Comparison of ENCODE assay signal across 9 mouse cellular contexts in genomic region chr11:120423569-120424295, GRCm38 (mm10). TPM values are rescaled to one million over a fixed set of nuclear protein-coding genes. Genes with fewer than 3 reads are reported as not detected.
DNase-seq lines count a peak whose midpoint lies in the region; ATAC-seq and TF ChIP-seq lines count a peak whose summit lies in the region.
"Had no signal": no experiment of that assay in that cellular context is flagged by ENCODE, and none has a peak within 500 bp of the region (broad histone marks: within the 10 kb centered on the region; RNA-seq: fewer than 3 reads in every experiment).

No protein-coding gene starts in this region.

- H3K27ac ChIP-seq in midbrain, embryonic 10.5 days (replicated peaks), result no peak overlapping the region
- H3K27ac ChIP-seq in midbrain, embryonic 15.5 days, result no peak overlapping the region
- H3K27ac ChIP-seq in forebrain, postnatal 0 days (ENCODE audit: low read depth, low read length), result no peak overlapping the region
- no peak overlapping the region for H3K27ac ChIP-seq in intestine, embryonic 15.5 days
- H3K27ac ChIP-seq in left cerebral cortex, adult 2 months, result no peak overlapping the region
- H3K27ac ChIP-seq: embryonic facial prominence, embryonic 15.5 days had no signal

- no peaks in the 10 kb centered on the region for H3K4me1 ChIP-seq in midbrain, embryonic 10.5 days
- no peaks in the 10 kb centered on the region for H3K4me1 ChIP-seq in midbrain, embryonic 15.5 days
- no peaks in the 10 kb centered on the region for H3K4me1 ChIP-seq in forebrain, postnatal 0 days (ENCODE audit: insufficient read depth)
- H3K4me1 ChIP-seq in intestine, embryonic 15.5 days (replicated peaks), result peaks cover 4% of the 10 kb centered on the region; the same call in 1 of the 2 replicates
- H3K4me1 ChIP-seq: embryonic facial prominence, embryonic 15.5 days had no signal

- H3K36me3 ChIP-seq in midbrain, embryonic 10.5 days, result peaks cover 91% of the 10 kb centered on the region
- peaks cover 37% of the 10 kb centered on the region for H3K36me3 ChIP-seq in midbrain, embryonic 15.5 days (replicated peaks)
- H3K36me3 ChIP-seq in forebrain, postnatal 0 days (ENCODE audit: insufficient read depth), result peaks cover 78% of the 10 kb centered on the region
- peaks cover 47% of the 10 kb centered on the region for H3K36me3 ChIP-seq in intestine, embryonic 15.5 days

- 77% methylated on average over 9 of the region's 9 CpGs for WGBS in midbrain, embryonic 10.5 days
- 72% methylated on average over 9 of the region's 9 CpGs for whole genome bisulfite sequencing in midbrain, embryonic 15.5 days
- 66% methylated on average over 9 of the region's 9 CpGs for WGBS in forebrain, postnatal 0 days
- 61% methylated on average over 9 of the region's 9 CpGs for WGBS in intestine, embryonic 15.5 days

- intact Hi-C loops in left cerebral cortex, adult 2 months (cut with DNase I), result no loop called here

- H3K4me2 ChIP-seq in midbrain, embryonic 15.5 days, result no peak overlapping the region
- no peak overlapping the region for H3K4me2 ChIP-seq in forebrain, postnatal 0 days (ENCODE audit: low read depth)
- no peak overlapping the region for H3K4me2 ChIP-seq in intestine, embryonic 15.5 days (replicated peaks)
- H3K4me2 ChIP-seq: embryonic facial prominence, embryonic 15.5 days had no signal

- TF ChIP-seq CTCF in forebrain, postnatal 0 days (IDR thresholded peaks at IDR 0.05; ENCODE audit: low read depth), result peak; percentile 75
- TF ChIP-seq CTCF in left cerebral cortex, adult 2 months (IDR thresholded peaks at IDR 0.05), result peak; percentile 82

- H3K4me3 ChIP-seq in midbrain, embryonic 10.5 days, result no peak overlapping the region
- no peak overlapping the region for H3K4me3 ChIP-seq in midbrain, embryonic 15.5 days
- no peak overlapping the region for H3K4me3 ChIP-seq in forebrain, postnatal 0 days (ENCODE audit: low read depth, low read length)
- H3K4me3 ChIP-seq in intestine, embryonic 15.5 days (replicated peaks), result no peak overlapping the region
- no peak overlapping the region for H3K4me3 ChIP-seq in left cerebral cortex, adult 2 months
- H3K4me3 ChIP-seq: embryonic facial prominence, embryonic 15.5 days had no signal

- ATAC-seq in midbrain, embryonic 15.5 days (replicated peaks), result no peak
- no peak for ATAC-seq in forebrain, postnatal 0 days
- ATAC-seq in intestine, embryonic 15.5 days, result 0 out of 2 replicates have a peak, but pooled peaks have one; percentile 53
- peak; percentile 44; the same call in 1 of the 2 replicates for ATAC-seq in neutrophil, adult 5-6 weeks (ENCODE audit: extremely low read depth, insufficient number of reproducible peaks, low FRiP score, poor library complexity, severe bottlenecking)

- H3K9ac ChIP-seq in midbrain, embryonic 15.5 days, result no peak overlapping the region
- no peak overlapping the region for H3K9ac ChIP-seq in forebrain, postnatal 0 days
- H3K9ac ChIP-seq in intestine, embryonic 15.5 days, result no peak overlapping the region
- H3K9ac ChIP-seq: embryonic facial prominence, embryonic 15.5 days had no signal

- no peaks in the 10 kb centered on the region for H3K27me3 ChIP-seq in midbrain, embryonic 10.5 days (ENCODE audit: low read depth, poor library complexity, severe bottlenecking)
- H3K27me3 ChIP-seq in midbrain, embryonic 15.5 days (replicated peaks), result no peaks in the 10 kb centered on the region
- no peaks in the 10 kb centered on the region for H3K27me3 ChIP-seq in forebrain, postnatal 0 days (ENCODE audit: insufficient read depth, low read length)
- no peaks in the 10 kb centered on the region for H3K27me3 ChIP-seq in intestine, embryonic 15.5 days (replicated peaks)
- H3K27me3 ChIP-seq: embryonic facial prominence, embryonic 15.5 days had no signal

- no peaks in the 10 kb centered on the region for H3K9me3 ChIP-seq in midbrain, embryonic 10.5 days (replicated peaks)
- no peaks in the 10 kb centered on the region for H3K9me3 ChIP-seq in midbrain, embryonic 15.5 days
- no peaks in the 10 kb centered on the region for H3K9me3 ChIP-seq in forebrain, postnatal 0 days (ENCODE audit: low read length)
- H3K9me3 ChIP-seq in intestine, embryonic 15.5 days, result no peaks in the 10 kb centered on the region
- H3K9me3 ChIP-seq: embryonic facial prominence, embryonic 15.5 days had no signal

- DNase-seq in midbrain, embryonic 10.5 days (ENCODE audit: low spot score), result peak; percentile 48
- peak; percentile 85 for DNase-seq in brain, adult 2 months (ENCODE audit: low read depth, low spot score)
- DNase-seq in forebrain, postnatal 0 days, result peak; percentile 76
- peak; percentile 41 to 46 for DNase-seq in left cerebral cortex, adult 2 months (ENCODE audit: extremely low spot score in 1 of 2, low spot score in 2 of 2)
- peak; percentile 24 for DNase-seq in testis, postnatal 14 days (ENCODE audit: low spot score)

RNA-seq across cellular contexts. Expression of gene Nploc4, which starts 13.8 kb away (rescaled TPM):
- polyA plus RNA-seq in midbrain, embryonic 10.5 days (2016; fragmentation: Nextera tagmentation; extraction: Ambion mirVana), result 45.1 and 46.5 TPM in 2 replicates
- polyA plus RNA-seq in midbrain, embryonic 15.5 days (2015; fragmentation: Nextera tagmentation; extraction: Ambion mirVana), result 34.2 and 39.1 TPM in 2 replicates
- 44.2 and 65.8 TPM in 2 replicates for total RNA-seq in forebrain, postnatal 0 days (2014; rRNA removed)
- polyA plus RNA-seq in forebrain, postnatal 0 days (2015; fragmentation: Nextera tagmentation; extraction: Ambion mirVana), result 23.1 and 28.6 TPM in 2 replicates
- polyA plus RNA-seq in intestine, embryonic 15.5 days (2015; fragmentation: Nextera tagmentation; extraction: Ambion mirVana), result 26.6 and 28.9 TPM in 2 replicates
- 10 to 100 TPM; 70.9 to 72.4 TPM for total RNA-seq in left cerebral cortex, adult 2 months (2021)
- total RNA-seq in neutrophil, adult 5-6 weeks (2017), result 24.4 and 25.4 TPM in 2 replicates

RNA-seq across cellular contexts. Expression of gene Tspan10, which starts 18.7 kb away (rescaled TPM):
- 0.39 TPM in 1 of 2 replicates, not detected in the other for polyA plus RNA-seq in midbrain, embryonic 10.5 days (2016; fragmentation: Nextera tagmentation; extraction: Ambion mirVana)
- not detected in 2 replicates for polyA plus RNA-seq in midbrain, embryonic 15.5 days (2015; fragmentation: Nextera tagmentation; extraction: Ambion mirVana)
- not detected in 2 replicates for total RNA-seq in forebrain, postnatal 0 days (2014; rRNA removed)
- not detected in 2 replicates for polyA plus RNA-seq in forebrain, postnatal 0 days (2015; fragmentation: Nextera tagmentation; extraction: Ambion mirVana)
- polyA plus RNA-seq in intestine, embryonic 15.5 days (2015; fragmentation: Nextera tagmentation; extraction: Ambion mirVana), result not detected in 2 replicates
- 1 to 10 TPM in 1 of 2 experiments, not detected in 1; 3.8 TPM for total RNA-seq in left cerebral cortex, adult 2 months (2021)
- not detected in 2 replicates for total RNA-seq in neutrophil, adult 5-6 weeks (2017)

RNA-seq across cellular contexts. Expression of gene Pde6g, which starts 29.6 kb away (rescaled TPM):
- 0.20 and 0.53 TPM in 2 replicates for polyA plus RNA-seq in midbrain, embryonic 10.5 days (2016; fragmentation: Nextera tagmentation; extraction: Ambion mirVana)
- 0.39 and 0.52 TPM in 2 replicates for polyA plus RNA-seq in midbrain, embryonic 15.5 days (2015; fragmentation: Nextera tagmentation; extraction: Ambion mirVana)
- total RNA-seq in forebrain, postnatal 0 days (2014; rRNA removed), result 0.33 TPM in 1 of 2 replicates, not detected in the other
- 0.18 and 1.4 TPM in 2 replicates for polyA plus RNA-seq in forebrain, postnatal 0 days (2015; fragmentation: Nextera tagmentation; extraction: Ambion mirVana)
- polyA plus RNA-seq in intestine, embryonic 15.5 days (2015; fragmentation: Nextera tagmentation; extraction: Ambion mirVana), result 0.18 and 0.34 TPM in 2 replicates
- 1 to 10 TPM in 1 of 2 experiments, under 1 TPM in 1; 0.45 to 1.1 TPM for total RNA-seq in left cerebral cortex, adult 2 months (2021)
- total RNA-seq in neutrophil, adult 5-6 weeks (2017), result not detected in 2 replicates

RNA-seq across cellular contexts. Expression of gene Oxld1, which starts 34.1 kb away (rescaled TPM):
- 9.0 and 11.8 TPM in 2 replicates for polyA plus RNA-seq in midbrain, embryonic 10.5 days (2016; fragmentation: Nextera tagmentation; extraction: Ambion mirVana)
- polyA plus RNA-seq in midbrain, embryonic 15.5 days (2015; fragmentation: Nextera tagmentation; extraction: Ambion mirVana), result 9.8 and 11.4 TPM in 2 replicates
- 9.9 and 15.2 TPM in 2 replicates for total RNA-seq in forebrain, postnatal 0 days (2014; rRNA removed)
- polyA plus RNA-seq in forebrain, postnatal 0 days (2015; fragmentation: Nextera tagmentation; extraction: Ambion mirVana), result 12.7 and 13.8 TPM in 2 replicates
- polyA plus RNA-seq in intestine, embryonic 15.5 days (2015; fragmentation: Nextera tagmentation; extraction: Ambion mirVana), result 16.4 and 18.2 TPM in 2 replicates
- 10 to 100 TPM; 13.8 to 15.8 TPM for total RNA-seq in left cerebral cortex, adult 2 months (2021)
- 5.9 and 9.5 TPM in 2 replicates for total RNA-seq in neutrophil, adult 5-6 weeks (2017)

RNA-seq across cellular contexts. Expression of gene Ccdc137, which starts 34.2 kb away (rescaled TPM):
- polyA plus RNA-seq in midbrain, embryonic 10.5 days (2016; fragmentation: Nextera tagmentation; extraction: Ambion mirVana), result 38.9 and 41.8 TPM in 2 replicates
- polyA plus RNA-seq in midbrain, embryonic 15.5 days (2015; fragmentation: Nextera tagmentation; extraction: Ambion mirVana), result 27.9 and 28.1 TPM in 2 replicates
- total RNA-seq in forebrain, postnatal 0 days (2014; rRNA removed), result 18.1 and 21.0 TPM in 2 replicates
- polyA plus RNA-seq in forebrain, postnatal 0 days (2015; fragmentation: Nextera tagmentation; extraction: Ambion mirVana), result 13.6 and 15.4 TPM in 2 replicates
- polyA plus RNA-seq in intestine, embryonic 15.5 days (2015; fragmentation: Nextera tagmentation; extraction: Ambion mirVana), result 27.6 and 31.3 TPM in 2 replicates
- total RNA-seq in left cerebral cortex, adult 2 months (2021), result 10 to 100 TPM; 28.4 to 28.5 TPM
- total RNA-seq in neutrophil, adult 5-6 weeks (2017), result 35.0 and 48.6 TPM in 2 replicates

Comparison
In these comparisons a context has a peak if more than half of its experiments do, and no peak if none do; other contexts are left out.
1. DNase-seq: peak in every context shown above with its lines; median percentile 85 in brain, adult 2 months; 76 in forebrain, postnatal 0 days; 48 in midbrain, embryonic 10.5 days; 44 in left cerebral cortex, adult 2 months; 24 in testis, postnatal 14 days.
2. ATAC-seq: peak in intestine, embryonic 15.5 days (single experiment) and neutrophil, adult 5-6 weeks (single experiment); none in midbrain, embryonic 15.5 days (single experiment) and forebrain, postnatal 0 days (single experiment).